Mouse (Mus musculus): ENCODE measurements around the gene Dynll2. TPM values are rescaled to one million over a fixed set of nuclear protein-coding genes. Genes with fewer than 3 reads are reported as not detected.
"Not testable (repeated sequence)": the region's sequence is repeated elsewhere in the genome, so short reads cannot be mapped to it uniquely, and the experiment has no call there.

The Dynll2 gene
- polyA plus RNA-seq, 1 experiment from 2014 or later, result 17.2 TPM

GRCm38 (mm10) chr11:87978905-87979304 is 8.4 kb downstream of the Dynll2 start:
- Histone ChIP-seq H3K27ac (ENCODE audit: low read depth, low read length) (no peak overlapping the region), H3K36me3 (ENCODE audit: control insufficient read depth, insufficient read depth, low read length) (peaks cover 42% of the 10 kb centered on the region), H3K4me3 (ENCODE audit: low read depth, low read length) (no peak overlapping the region), H3K9ac (ENCODE audit: low read depth, low read length) (no peak overlapping the region), H3K27me3 (ENCODE audit: control insufficient read depth, insufficient read depth, low read length) (no peaks in the 10 kb centered on the region), H3K4me1 (ENCODE audit: control insufficient read depth, insufficient read depth, low read length) (no peaks in the 10 kb centered on the region; the same call in 1 of the 2 replicates), H3K4me2 (no peak overlapping the region), H3K9me3 (replicated peaks; ENCODE audit: control insufficient read depth, low read length) (no peaks in the 10 kb centered on the region)
- WGBS (ENCODE audit: insufficient replicate concordance), result 70% methylated on average over 4 of the region's 4 CpGs
- no peak for ATAC-seq (replicated peaks; ENCODE audit: insufficient number of reproducible peaks, low FRiP score, low TSS enrichment)

DNA sequence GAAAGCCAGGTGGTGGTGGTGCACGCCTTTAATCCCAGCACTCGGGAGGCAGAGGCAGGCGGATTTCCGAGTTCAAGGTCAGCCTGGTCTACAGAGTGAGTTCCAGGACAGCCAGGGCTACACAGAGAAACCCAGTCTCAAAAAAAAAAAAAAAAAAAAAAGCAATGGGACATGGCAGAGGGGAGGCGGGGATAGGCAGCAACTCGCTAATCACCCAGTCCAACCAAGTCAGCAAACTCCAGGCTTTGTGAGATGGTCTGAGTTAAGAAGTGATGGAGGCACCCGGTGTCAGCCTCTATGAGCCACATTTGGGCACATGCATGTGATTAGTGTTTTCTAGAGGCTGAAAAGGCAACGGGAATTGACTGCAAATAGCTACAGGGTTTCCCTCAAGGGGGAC is 10.3 kb downstream of the Dynll2 start:
- not testable (repeated sequence) for H3K27ac ChIP-seq (ENCODE audit: low read depth, low read length); H3K9me3 ChIP-seq (replicated peaks; ENCODE audit: control insufficient read depth, low read length); H3K4me3 ChIP-seq (ENCODE audit: low read depth, low read length); ATAC-seq (replicated peaks; ENCODE audit: insufficient number of reproducible peaks, low FRiP score, low TSS enrichment); H3K27me3 ChIP-seq (ENCODE audit: control insufficient read depth, insufficient read depth, low read length); H3K4me2 ChIP-seq; H3K9ac ChIP-seq (ENCODE audit: low read depth, low read length); H3K4me1 ChIP-seq (ENCODE audit: control insufficient read depth, insufficient read depth, low read length)
- 85% methylated on average over 8 of the region's 8 CpGs for WGBS (ENCODE audit: insufficient replicate concordance)
- H3K36me3 ChIP-seq (ENCODE audit: control insufficient read depth, insufficient read depth, low read length), result peaks cover 27% of the 10 kb centered on the region

DNA sequence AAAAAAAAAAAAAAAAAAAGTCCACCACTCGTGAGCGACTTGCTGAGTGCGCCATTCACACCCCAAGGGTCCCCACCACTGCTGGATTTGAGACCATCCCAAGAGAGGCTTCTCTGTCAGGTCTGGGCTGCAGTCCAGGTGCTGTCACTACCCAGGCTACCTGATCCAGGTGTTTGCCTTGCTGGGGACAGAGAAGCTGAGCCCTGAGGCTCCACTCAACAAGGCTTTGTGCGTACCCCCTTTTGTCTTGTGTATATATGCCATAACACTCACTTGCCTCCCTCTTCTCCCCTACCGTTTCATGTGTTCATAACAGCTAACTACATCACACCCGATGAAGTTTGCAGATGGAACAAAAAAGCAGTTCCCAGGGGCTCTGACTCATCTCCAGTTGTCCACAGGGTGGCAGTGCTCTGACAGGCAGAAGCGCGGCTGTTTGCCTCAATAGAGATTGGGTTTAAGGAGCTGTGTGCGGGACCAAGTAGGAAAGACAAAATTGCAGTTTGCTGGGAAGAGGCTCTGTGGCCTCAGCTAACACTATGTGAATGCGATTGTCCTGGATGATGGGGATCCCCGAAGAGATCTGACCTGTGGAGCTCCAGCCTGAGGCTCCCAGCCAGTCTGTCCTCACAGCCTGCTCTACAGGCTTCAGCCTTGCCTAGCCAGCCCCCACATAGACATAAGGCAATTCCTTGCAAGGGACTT is 12.7 kb downstream of the Dynll2 start:
- ATAC-seq (replicated peaks; ENCODE audit: insufficient number of reproducible peaks, low FRiP score, low TSS enrichment), result no peak
- H3K9ac ChIP-seq (ENCODE audit: low read depth, low read length), result no peak overlapping the region
- no peaks in the 10 kb centered on the region; the same call in 1 of the 2 replicates for H3K4me1 ChIP-seq (ENCODE audit: control insufficient read depth, insufficient read depth, low read length)
- no peak overlapping the region for H3K4me3 ChIP-seq (ENCODE audit: low read depth, low read length)
- no peak overlapping the region for H3K4me2 ChIP-seq
- no peak overlapping the region for H3K27ac ChIP-seq (ENCODE audit: low read depth, low read length)
- peaks cover 8% of the 10 kb centered on the region; the same call in 1 of the 2 replicates for H3K36me3 ChIP-seq (ENCODE audit: control insufficient read depth, insufficient read depth, low read length)
- 18% methylated on average over 11 of the region's 11 CpGs for WGBS (ENCODE audit: insufficient replicate concordance)
- H3K27me3 ChIP-seq (ENCODE audit: control insufficient read depth, insufficient read depth, low read length), result peaks cover 3% of the 10 kb centered on the region; the same call in 1 of the 2 replicates
- no peaks in the 10 kb centered on the region for H3K9me3 ChIP-seq (replicated peaks; ENCODE audit: control insufficient read depth, low read length)

GRCm38 (mm10) chr11:87973559-87974305 is 13.6 kb downstream of the Dynll2 start:
- Histone ChIP-seq H3K27me3 (ENCODE audit: control insufficient read depth, insufficient read depth, low read length) (peaks cover 3% of the 10 kb centered on the region; the same call in 1 of the 2 replicates), H3K9me3 (replicated peaks; ENCODE audit: control insufficient read depth, low read length) (no peaks in the 10 kb centered on the region), H3K4me2 (no peak overlapping the region), H3K27ac (ENCODE audit: low read depth, low read length) (no peak overlapping the region), H3K4me1 (ENCODE audit: control insufficient read depth, insufficient read depth, low read length) (no peaks in the 10 kb centered on the region; the same call in 1 of the 2 replicates), H3K9ac (ENCODE audit: low read depth, low read length) (no peak overlapping the region), H3K36me3 (ENCODE audit: control insufficient read depth, insufficient read depth, low read length) (peaks cover 8% of the 10 kb centered on the region; the same call in 1 of the 2 replicates), H3K4me3 (ENCODE audit: low read depth, low read length) (no peak overlapping the region)
- no peak for ATAC-seq (replicated peaks; ENCODE audit: insufficient number of reproducible peaks, low FRiP score, low TSS enrichment)
- 45% methylated on average over 10 of the region's 10 CpGs for WGBS (ENCODE audit: insufficient replicate concordance)

- H3K36me3 ChIP-seq (ENCODE audit: control insufficient read depth, insufficient read depth, low read length), result no peaks in the 10 kb centered on the region
- WGBS (ENCODE audit: insufficient replicate concordance), result 63% methylated on average over 6 of the region's 6 CpGs
- no peak for ATAC-seq (replicated peaks; ENCODE audit: insufficient number of reproducible peaks, low FRiP score, low TSS enrichment)
- peaks cover 3% of the 10 kb centered on the region; the same call in 1 of the 2 replicates for H3K27me3 ChIP-seq (ENCODE audit: control insufficient read depth, insufficient read depth, low read length)
- no peaks in the 10 kb centered on the region; the same call in 1 of the 2 replicates for H3K4me1 ChIP-seq (ENCODE audit: control insufficient read depth, insufficient read depth, low read length)
- no peak overlapping the region for H3K9ac ChIP-seq (ENCODE audit: low read depth, low read length)
- H3K4me3 ChIP-seq (ENCODE audit: low read depth, low read length), result no peak overlapping the region
- no peaks in the 10 kb centered on the region for H3K9me3 ChIP-seq (replicated peaks; ENCODE audit: control insufficient read depth, low read length)
- H3K4me2 ChIP-seq, result no peak overlapping the region
- H3K27ac ChIP-seq (ENCODE audit: low read depth, low read length), result no peak overlapping the region
Observed at GRCm38 (mm10) chr11:87972829-87973228, 14.5 kb downstream of the Dynll2 start.

- H3K4me1 ChIP-seq (ENCODE audit: control insufficient read depth, insufficient read depth, low read length), result peaks cover 2% of the 10 kb centered on the region; the same call in 1 of the 2 replicates
- no peaks in the 10 kb centered on the region for H3K9me3 ChIP-seq (replicated peaks; ENCODE audit: control insufficient read depth, low read length)
- no peak for ATAC-seq (replicated peaks; ENCODE audit: insufficient number of reproducible peaks, low FRiP score, low TSS enrichment)
- no peak overlapping the region for H3K27ac ChIP-seq (ENCODE audit: low read depth, low read length)
- no peak overlapping the region for H3K9ac ChIP-seq (ENCODE audit: low read depth, low read length)
- H3K36me3 ChIP-seq (ENCODE audit: control insufficient read depth, insufficient read depth, low read length), result no peaks in the 10 kb centered on the region
- peak overlapping the region; percentile 59 for H3K4me2 ChIP-seq
- 15% methylated on average over 14 of the region's 20 CpGs for WGBS (ENCODE audit: insufficient replicate concordance)
- H3K4me3 ChIP-seq (ENCODE audit: low read depth, low read length), result peak overlapping the region; percentile 21; the same call in 1 of the 2 replicates
- peaks cover 3% of the 10 kb centered on the region; the same call in 1 of the 2 replicates for H3K27me3 ChIP-seq (ENCODE audit: control insufficient read depth, insufficient read depth, low read length)
Observed at GRCm38 (mm10) chr11:87968356-87969122, 18.8 kb downstream of the Dynll2 start.

DNA sequence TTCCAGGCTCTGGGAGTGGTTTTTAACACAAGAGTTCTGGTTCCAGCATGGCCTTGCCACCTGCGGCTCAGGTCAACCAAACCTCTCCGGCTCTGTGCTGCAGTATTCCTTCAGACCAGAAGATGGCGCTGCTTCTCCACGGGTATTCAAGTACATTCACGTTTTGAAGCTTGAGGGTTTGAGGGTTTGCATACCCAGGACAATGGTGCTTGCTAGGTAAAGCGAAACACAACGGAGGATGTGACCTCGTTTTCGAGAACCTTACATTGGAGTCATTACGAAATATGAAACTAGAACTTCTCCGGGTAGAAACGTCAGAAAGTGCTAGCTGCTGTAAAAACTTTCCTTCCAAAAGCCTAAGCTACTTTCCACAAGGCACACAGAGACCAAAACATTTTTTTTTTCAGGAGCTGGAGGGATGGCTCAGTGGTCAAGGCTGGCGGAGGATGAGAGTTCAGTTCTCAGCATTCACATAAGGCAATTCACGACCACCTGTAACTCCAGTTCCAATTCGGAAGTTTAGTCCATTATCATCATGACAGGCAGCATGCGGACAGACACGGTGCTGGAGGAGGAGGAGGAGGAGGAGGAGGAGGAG is 19.5 kb downstream of the Dynll2 start:
- WGBS (ENCODE audit: insufficient replicate concordance), result 4% methylated on average over 16 of the region's 17 CpGs
- H3K4me3 ChIP-seq (ENCODE audit: low read depth, low read length), result peak overlapping the region; percentile 21; the same call in 1 of the 2 replicates
- no peaks in the 10 kb centered on the region for H3K9me3 ChIP-seq (replicated peaks; ENCODE audit: control insufficient read depth, low read length)
- no peak overlapping the region for H3K9ac ChIP-seq (ENCODE audit: low read depth, low read length)
- no peaks in the 10 kb centered on the region for H3K36me3 ChIP-seq (ENCODE audit: control insufficient read depth, insufficient read depth, low read length)
- ATAC-seq (replicated peaks; ENCODE audit: insufficient number of reproducible peaks, low FRiP score, low TSS enrichment), result no peak
- H3K27ac ChIP-seq (ENCODE audit: low read depth, low read length), result no peak overlapping the region
- H3K4me2 ChIP-seq, result peak overlapping the region; percentile 59
- H3K27me3 ChIP-seq (ENCODE audit: control insufficient read depth, insufficient read depth, low read length), result peaks cover 3% of the 10 kb centered on the region; the same call in 1 of the 2 replicates
- peaks cover 2% of the 10 kb centered on the region; the same call in 1 of the 2 replicates for H3K4me1 ChIP-seq (ENCODE audit: control insufficient read depth, insufficient read depth, low read length)

DNA sequence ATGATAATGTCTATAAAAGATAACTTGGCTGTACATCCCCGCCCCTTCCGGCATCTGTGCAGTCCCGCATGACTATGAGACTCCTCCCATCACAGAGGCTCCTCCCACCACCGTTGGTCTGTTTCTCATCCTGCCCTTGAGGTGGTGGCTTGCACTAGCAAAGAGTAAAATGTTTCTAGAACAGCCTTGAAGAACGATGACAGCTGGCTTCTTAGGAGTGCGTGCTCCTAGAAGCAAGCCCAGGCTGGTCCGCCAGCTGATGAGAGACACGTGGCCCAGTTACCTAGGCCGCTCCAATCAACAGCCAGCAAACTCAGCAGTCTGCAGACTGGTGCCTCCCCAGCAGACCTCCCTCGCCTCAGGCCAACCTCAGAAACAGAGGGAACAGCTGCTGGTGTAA is 21.1 kb downstream of the Dynll2 start:
- H3K9ac ChIP-seq (ENCODE audit: low read depth, low read length), result 0 out of 2 replicates have a peak overlapping the region, but pooled peaks have one; percentile 16
- H3K4me1 ChIP-seq (ENCODE audit: control insufficient read depth, insufficient read depth, low read length), result peaks cover 2% of the 10 kb centered on the region; the same call in 1 of the 2 replicates
- 0 out of 2 replicates have a peak, but pooled peaks have one; percentile 22 for ATAC-seq (replicated peaks; ENCODE audit: insufficient number of reproducible peaks, low FRiP score, low TSS enrichment)
- H3K27me3 ChIP-seq (ENCODE audit: control insufficient read depth, insufficient read depth, low read length), result peaks cover 3% of the 10 kb centered on the region; the same call in 1 of the 2 replicates
- no peak overlapping the region for H3K4me3 ChIP-seq (ENCODE audit: low read depth, low read length)
- peak overlapping the region; percentile 8; the same call in 1 of the 2 replicates for H3K4me2 ChIP-seq
- H3K9me3 ChIP-seq (replicated peaks; ENCODE audit: control insufficient read depth, low read length), result no peaks in the 10 kb centered on the region
- 26% methylated on average over 10 of the region's 10 CpGs for WGBS (ENCODE audit: insufficient replicate concordance)
- H3K36me3 ChIP-seq (ENCODE audit: control insufficient read depth, insufficient read depth, low read length), result no peaks in the 10 kb centered on the region
- no peak overlapping the region for H3K27ac ChIP-seq (ENCODE audit: low read depth, low read length)
